Mouse (Mus musculus) small intestine, adult 2 months (tissue): ENCODE results near the gene Pm20d1.

Experiments
- CTCF ChIP-seq: fragments of 200-500 bp; IDR thresholded peaks from 2 replicates; pipeline ENCODE4 v1.5.1; 2012; ENCODE audit warnings: low read depth, mild to moderate bottlenecking, control low read depth, inconsistent platforms, low read length, moderate library complexity, mixed read lengths; ENCODE audit not compliant: insufficient replicate concordance, insufficient read length; ENCODE audit errors: extremely low read depth
- POLR2A ChIP-seq: fragments of 200-500 bp; IDR thresholded peaks from 2 replicates; pipeline ENCODE4 v1.6.1; 2012; ENCODE audit warnings: low read depth, mild to moderate bottlenecking, control low read depth, inconsistent platforms, low read length, moderate library complexity

DNA sequence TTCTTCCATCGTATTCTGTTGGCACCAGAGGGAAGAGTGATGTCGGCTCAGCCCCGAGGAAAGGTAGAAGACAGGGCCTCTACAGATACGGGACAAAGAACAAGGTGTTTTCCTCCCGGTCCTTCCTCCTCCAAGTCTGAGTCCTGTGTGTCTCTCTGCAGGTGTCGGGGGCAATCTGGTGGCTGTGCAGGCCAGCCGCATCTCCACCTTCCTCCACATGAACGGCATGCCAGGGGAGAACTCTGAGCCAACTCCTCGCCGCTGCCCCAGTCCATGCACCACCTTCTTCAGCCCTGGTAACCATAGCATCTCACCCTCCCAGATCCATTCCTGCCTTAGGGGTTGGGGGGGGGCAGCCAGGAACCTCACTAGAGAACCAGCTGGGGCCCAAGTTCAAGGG lies 46.6 kb downstream of the Pm20d1 start:
- TF ChIP-seq POLR2A (no peak), CTCF (no peak)
